Mouse (Mus musculus) kidney, postnatal 0 days (tissue): Measurements from ENCODE around the gene Gm49342. TPM values are rescaled to one million over a fixed set of nuclear protein-coding genes. Genes with fewer than 3 reads are reported as not detected.
A peak's percentile ranks its signal among the peaks of the same experiment; 100 is the strongest.
"Not testable (repeated sequence)": the region's sequence is repeated elsewhere in the genome, so short reads cannot be mapped to it uniquely, and the experiment has no call there.

Experiments used
- ATAC-seq: fragments of 200-750 bp; cut with Nextera tagmentation; replicated peaks from 2 replicates; pipeline ENCODE4 v1.8.0; 2017; ENCODE audit warnings: low read depth, moderate number of reproducible peaks, moderate TSS enrichment, moderate library complexity; ENCODE audit not compliant: low FRiP score
- DNase-seq: peaks from one replicate; pipeline ENCODE4 v3.0.0-alpha.2; 2016; ENCODE audit warnings: low spot score
- H3K27ac ChIP-seq: fragments of 300-500 bp; sonication (generic); 2 replicates; pipeline ENCODE4 v1.5.1; 2014; ENCODE audit warnings: mild to moderate bottlenecking
- H3K27me3 ChIP-seq: fragments of 300-500 bp; sonication (generic); 2 replicates; pipeline ENCODE4 v1.6.1; 2014; ENCODE audit warnings: low read length, mixed read lengths; ENCODE audit not compliant: insufficient read depth
- H3K36me3 ChIP-seq: fragments of 300-500 bp; sonication (generic); 2 replicates; pipeline ENCODE4 v1.6.1; 2014; ENCODE audit warnings: low read length, mixed read lengths; ENCODE audit not compliant: insufficient read depth
- H3K4me1 ChIP-seq: fragments of 300-500 bp; sonication (generic); replicated peaks from 2 replicates; pipeline ENCODE4 v1.6.1; 2014; ENCODE audit warnings: antibody characterized with exemption, low read length, mixed read lengths; ENCODE audit not compliant: insufficient read depth
- H3K4me2 ChIP-seq: fragments of 300-500 bp; sonication (generic); 2 replicates; pipeline ENCODE4 v1.6.1; 2014; ENCODE audit warnings: mild to moderate bottlenecking, low read length, moderate library complexity, mixed read lengths
- H3K4me3 ChIP-seq: fragments of 300-500 bp; sonication (generic); replicated peaks from 2 replicates; pipeline ENCODE4 v1.5.1; 2014; ENCODE audit warnings: low read depth, low read length
- H3K9ac ChIP-seq: fragments of 300-500 bp; sonication (generic); 2 replicates; pipeline ENCODE4 v1.6.1; 2014; ENCODE audit warnings: low read depth, low read length
- H3K9me3 ChIP-seq: fragments of 300-500 bp; sonication (generic); replicated peaks from 2 replicates; pipeline ENCODE4 v1.6.1; 2016; ENCODE audit warnings: low read length, inconsistent platforms, mixed read lengths
- CTCF ChIP-seq: IDR thresholded peaks from 2 replicates; pipeline ENCODE4 v1.5.1; 2016; ENCODE audit warnings: antibody characterized with exemption, low read depth, mild to moderate bottlenecking, moderate library complexity
- WGBS: fragments of 180-500 bp; shearing (Covaris S2); extraction: QIAGEN DNeasy Blood & Tissue Kit; methylation state at CpG from one replicate; pipeline ENCODE4 v1.1.7; 2014; 5-methylcytosine and 5-hydroxymethylcytosine counted together
- polyA plus RNA-seq: library from polyadenylated mRNA; unstranded; fragments of >200 nt; fragmentation: Nextera tagmentation; extraction: Ambion mirVana; gene quantifications from 2 replicates; pipeline ENCODE4 v1.2.1, GENCODE M21; 2015

Gm49342 gene
- polyA plus RNA-seq, 1 experiment from 2014 or later, result not detected

DNA sequence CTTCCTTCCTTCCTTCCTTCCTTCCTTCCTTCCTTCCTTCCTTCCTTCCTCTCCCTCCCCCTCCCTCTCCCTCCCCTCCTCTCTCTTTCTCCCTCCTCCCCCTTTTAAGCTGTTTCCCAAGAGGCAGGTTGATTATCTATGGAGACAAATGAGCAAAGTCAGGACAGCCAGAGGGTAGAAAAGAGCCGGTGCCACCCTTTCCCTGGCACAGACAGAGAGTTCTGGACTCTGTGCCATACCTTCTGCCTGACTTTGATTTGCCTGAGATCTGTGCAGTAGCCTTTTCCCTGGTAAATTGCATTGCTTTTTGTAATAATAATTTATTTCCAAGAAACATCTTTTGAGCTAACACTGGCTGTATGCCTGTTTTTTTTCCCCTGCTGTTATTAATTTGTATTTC, 24.7 kb downstream of the Gm49342 start:
- no peaks in the 10 kb centered on the region for H3K36me3 ChIP-seq
- H3K4me2 ChIP-seq, result no peak overlapping the region
- H3K27me3 ChIP-seq, result no peaks in the 10 kb centered on the region
- ATAC-seq (no peak), DNase-seq (no peak)
- 24% methylated on average over 1 of the region's 1 CpGs for WGBS
- H3K9ac ChIP-seq, result no peak overlapping the region
- no peaks in the 10 kb centered on the region for H3K4me1 ChIP-seq
- no peak for TF ChIP-seq CTCF
- no peak overlapping the region for H3K4me3 ChIP-seq
- no peak overlapping the region for H3K27ac ChIP-seq
- no peaks in the 10 kb centered on the region for H3K9me3 ChIP-seq

DNA sequence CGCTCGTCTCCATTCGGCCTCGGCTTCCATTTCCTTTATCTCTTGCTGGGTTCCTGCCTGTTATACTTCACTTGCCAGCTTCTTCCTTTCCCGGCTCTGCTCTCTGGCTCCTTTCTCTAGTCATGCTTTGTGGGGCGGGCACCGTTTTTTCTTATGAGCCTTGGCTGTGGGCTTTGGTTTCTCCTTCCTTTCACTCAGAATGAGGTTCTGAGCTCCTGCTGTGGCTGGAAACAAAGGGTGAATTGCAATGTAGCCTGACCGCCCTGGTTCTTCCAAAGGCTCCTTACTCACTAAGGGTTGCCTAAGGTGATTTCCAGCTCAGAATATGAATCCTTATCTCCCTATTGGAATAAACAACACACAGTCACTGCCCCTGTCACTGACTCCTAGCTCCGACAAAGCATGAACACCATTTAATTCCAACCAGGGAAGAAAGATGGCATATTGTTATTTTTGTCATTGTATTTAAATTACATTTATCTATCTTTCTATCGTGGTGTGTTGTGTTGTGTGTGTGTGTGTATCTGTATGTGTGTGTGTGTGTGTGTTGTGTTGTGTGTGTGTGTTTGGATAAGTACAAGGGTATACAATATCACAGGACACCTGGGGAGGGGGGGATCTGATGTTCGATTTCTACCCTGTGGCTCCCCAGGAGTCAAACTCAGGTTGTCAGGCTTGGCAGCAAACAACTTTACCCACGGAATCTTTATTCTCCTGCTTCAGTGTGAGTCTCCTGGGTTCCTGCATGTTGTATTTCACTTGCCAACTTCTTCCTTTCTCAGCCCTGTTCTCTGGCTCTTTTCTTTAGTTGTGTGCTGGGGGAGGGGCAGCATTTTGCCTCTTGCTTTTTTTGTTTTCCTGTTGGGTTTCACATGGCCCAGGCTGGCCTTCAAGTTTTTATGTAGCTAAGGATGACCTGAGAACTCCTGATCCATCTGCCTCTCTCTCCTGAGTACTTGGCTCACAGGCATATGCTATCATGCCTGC, 25.5 kb downstream of the Gm49342 start:
- no peak for TF ChIP-seq CTCF
- H3K36me3 ChIP-seq, result no peaks in the 10 kb centered on the region
- H3K9me3 ChIP-seq, result no peaks in the 10 kb centered on the region
- WGBS, result 45% methylated on average over 12 of the region's 12 CpGs
- no peak overlapping the region for H3K9ac ChIP-seq
- no peak overlapping the region for H3K4me2 ChIP-seq
- no peaks in the 10 kb centered on the region for H3K27me3 ChIP-seq
- no peak overlapping the region for H3K4me3 ChIP-seq
- DNase-seq (no peak), ATAC-seq (no peak)
- no peaks in the 10 kb centered on the region for H3K4me1 ChIP-seq
- H3K27ac ChIP-seq, result no peak overlapping the region

DNA sequence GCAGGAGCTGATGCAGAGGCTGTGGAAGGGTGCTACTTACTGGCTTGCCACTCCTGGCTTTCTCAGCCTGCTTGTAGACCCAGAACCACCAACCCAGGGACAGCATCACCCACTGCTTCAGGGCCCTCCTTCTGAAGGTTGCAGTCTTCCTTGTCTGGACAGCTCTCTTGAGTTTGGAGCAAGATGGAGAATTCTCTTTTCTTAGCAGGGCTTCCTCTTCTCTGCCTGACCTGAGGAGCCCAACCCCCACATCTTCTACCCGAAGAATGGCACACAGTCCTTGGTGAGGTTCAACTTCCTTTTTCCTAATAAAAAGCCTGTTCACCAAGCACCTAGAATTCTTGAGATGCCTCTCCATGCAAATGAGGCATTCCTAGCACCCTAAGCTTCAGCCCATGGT, 26.5 kb downstream of the Gm49342 start:
- ATAC-seq (no peak), DNase-seq (no peak)
- Histone ChIP-seq H3K4me3 (no peak overlapping the region), H3K9ac (no peak overlapping the region), H3K27me3 (no peaks in the 10 kb centered on the region), H3K4me1 (no peaks in the 10 kb centered on the region), H3K27ac (no peak overlapping the region), H3K4me2 (no peak overlapping the region), H3K36me3 (no peaks in the 10 kb centered on the region), H3K9me3 (no peaks in the 10 kb centered on the region)
- 38% methylated on average over 1 of the region's 1 CpGs for WGBS
- no peak for TF ChIP-seq CTCF

GRCm38 (mm10) chr14:50973054-50973453, 28.7 kb downstream of the Gm49342 start:
- not testable (repeated sequence) for H3K36me3 ChIP-seq, H3K4me2 ChIP-seq, H3K9ac ChIP-seq, H3K27ac ChIP-seq, H3K4me3 ChIP-seq, ATAC-seq, H3K4me1 ChIP-seq, H3K9me3 ChIP-seq, H3K27me3 ChIP-seq, DNase-seq
- 92% methylated on average over 4 of the region's 5 CpGs for WGBS

- H3K9ac ChIP-seq, result no peak overlapping the region
- peaks cover 4% of the 10 kb centered on the region; the same call in 1 of the 2 replicates for H3K4me1 ChIP-seq
- H3K9me3 ChIP-seq, result no peaks in the 10 kb centered on the region
- TF ChIP-seq CTCF, result no peak
- peak overlapping the region; percentile 20; the same call in 1 of the 2 replicates for H3K27ac ChIP-seq
- no peak overlapping the region for H3K4me3 ChIP-seq
- 38% methylated on average over 4 of the region's 4 CpGs for WGBS
- ATAC-seq (0 out of 2 replicates have a peak, but pooled peaks have one; percentile 37), DNase-seq (peak; percentile 27)
- no peak overlapping the region for H3K4me2 ChIP-seq
- H3K27me3 ChIP-seq, result no peaks in the 10 kb centered on the region
- no peaks in the 10 kb centered on the region for H3K36me3 ChIP-seq
These were observed 29.4 kb downstream of the Gm49342 start for GRCm38 (mm10) chr14:50973700-50974099.

GRCm38 (mm10) chr14:50975001-50975400, 30.7 kb downstream of the Gm49342 start:
- no peak for DNase-seq

More at GRCm38 (mm10) chr14:50975001-50975400, 30.7 kb downstream of the Gm49342 start:
- 68% methylated on average over 5 of the region's 5 CpGs for WGBS
- H3K9ac ChIP-seq, result no peak overlapping the region
- H3K27ac ChIP-seq, result no peak overlapping the region
- peaks cover 4% of the 10 kb centered on the region; the same call in 1 of the 2 replicates for H3K4me1 ChIP-seq
- H3K27me3 ChIP-seq, result no peaks in the 10 kb centered on the region
- no peak overlapping the region for H3K4me3 ChIP-seq
- no peak overlapping the region for H3K4me2 ChIP-seq
- no peaks in the 10 kb centered on the region for H3K9me3 ChIP-seq
- no peaks in the 10 kb centered on the region for H3K36me3 ChIP-seq
- no peak for ATAC-seq
- TF ChIP-seq CTCF, result no peak
